Mouse (Mus musculus) spleen, adult 2 months (tissue): ENCODE measurements around the gene Zfp57.

Experiments
- CTCF ChIP-seq: fragments of 200-500 bp; IDR thresholded peaks from 2 replicates; pipeline ENCODE4 v1.5.1; 2011; ENCODE audit warnings: mild to moderate bottlenecking, inconsistent platforms; ENCODE audit not compliant: insufficient read depth, insufficient read length, insufficient replicate concordance; ENCODE audit errors: extremely low read depth
- POLR2A ChIP-seq: fragments of 200-500 bp; IDR thresholded peaks from 2 replicates; pipeline ENCODE4 v1.6.1; 2011; ENCODE audit warnings: low read depth, low read length, inconsistent platforms

DNA sequence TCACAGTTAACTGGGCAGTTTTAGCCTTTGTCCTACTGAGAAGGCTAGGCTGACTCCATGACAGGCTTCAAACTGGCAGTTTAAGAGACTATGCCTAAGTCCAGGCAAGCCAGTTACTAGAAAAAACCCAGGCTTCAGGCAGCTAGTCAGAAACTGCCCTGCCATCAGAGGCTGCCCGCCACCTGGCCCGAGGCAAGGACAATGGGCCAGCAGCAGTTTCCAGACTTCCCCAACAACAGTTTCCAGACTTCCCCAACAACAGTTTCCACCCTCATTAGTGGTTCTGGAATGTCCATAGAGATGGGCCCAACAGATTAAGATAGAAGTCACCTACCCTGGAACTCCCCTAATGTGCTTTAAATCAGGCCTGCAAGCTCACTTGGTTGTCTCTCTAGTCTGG lies 25.5 kb downstream of the Zfp57 start:
- TF ChIP-seq CTCF (no peak), POLR2A (no peak)
